ENCODE assay signal across 8 mouse cellular contexts in genomic region chr5:105731627-105732432, GRCm38 (mm10). TPM values are rescaled to one million over a fixed set of nuclear protein-coding genes. Genes with fewer than 3 reads are reported as not detected.
DNase-seq lines count a peak whose midpoint lies in the region; ATAC-seq lines count a peak whose summit lies in the region.

No protein-coding gene starts in this region.

- peak overlapping the region; percentile 54 for H3K9ac ChIP-seq in neural tube, embryonic 12.5 days

- WGBS in neural tube, embryonic 12.5 days = 6% methylated on average over 52 of the region's 52 CpGs

- no peaks in the 10 kb centered on the region for H3K9me3 ChIP-seq in neural tube, embryonic 12.5 days

- H3K4me3 ChIP-seq in neural tube, embryonic 12.5 days = peak overlapping the region; percentile 36

- ATAC-seq in activated CD4-positive, CD25-positive, alpha-beta regulatory T cell, adult 4 months = peak; percentile 87
- ATAC-seq in neural tube, embryonic 12.5 days (ENCODE audit: low FRiP score, low read depth) = peak; percentile 70

- H3K27me3 ChIP-seq in neural tube, embryonic 12.5 days (replicated peaks) = no peaks in the 10 kb centered on the region

- peak overlapping the region; percentile 32; the same call in 1 of the 2 replicates for H3K27ac ChIP-seq in neural tube, embryonic 12.5 days

- peak; percentile 66 for DNase-seq in 416B (ENCODE audit: low read depth)
- peak; percentile 74 for DNase-seq in embryo, embryonic 11 days
- DNase-seq in heart, adult 18-20 months = peak; percentile 69 to 71
- peak; percentile 75 for DNase-seq in kidney, adult 11 months
- peak; percentile 61 to 62 for DNase-seq in lung, adult 18-20 months
- DNase-seq in thymus, adult 18-20 months = peak; percentile 60 to 62

- H3K36me3 ChIP-seq in neural tube, embryonic 12.5 days = peaks cover 7% of the 10 kb centered on the region

- H3K4me1 ChIP-seq in neural tube, embryonic 12.5 days = peaks cover 22% of the 10 kb centered on the region

- H3K4me2 ChIP-seq in neural tube, embryonic 12.5 days (replicated peaks) = peak overlapping the region; percentile 79

RNA-seq across cellular contexts. Expression of gene Lrrc8d, which starts 32.1 kb away (rescaled TPM):
- polyA plus RNA-seq in activated CD4-positive, CD25-positive, alpha-beta regulatory T cell, adult 4 months (2017; shearing (Covaris generic)) = 10 to 100 TPM; 16.9 to 23.7 TPM
- 1 to 10 TPM; 8.1 to 8.8 TPM for total RNA-seq in heart, adult 18-20 months (2021)
- polyA plus RNA-seq in neural tube, embryonic 12.5 days (2016; fragmentation: Nextera tagmentation; extraction: Ambion mirVana) = 37.1 and 39.3 TPM in 2 replicates

Comparison
In these comparisons a context has a peak if more than half of its experiments do, and no peak if none do; other contexts are left out.
1. Peak in every context shown above with its lines: DNase-seq, ATAC-seq, H3K4me3 ChIP-seq and H3K27ac ChIP-seq.